Mouse (Mus musculus) adrenal gland, postnatal 4 days (tissue): ENCODE measurements around the gene Ascl2. TPM values are rescaled to one million over a fixed set of nuclear protein-coding genes. Genes with fewer than 3 reads are reported as not detected.
A peak's percentile ranks its signal among the peaks of the same experiment; 100 is the strongest.

Experiments
- DNase-seq, 2 experiments: peaks; one replicate each; pipeline ENCODE4 v3.0.0; 2021 to 2022; ENCODE audit warnings: low spot score in 2 of 2, mixed read lengths in 2 of 2
- total RNA-seq, 2 experiments: library from RNA; stranded (reverse); gene quantifications; 2 replicates each; pipeline ENCODE4 v1.2.3; 2021

The Ascl2 gene
- total RNA-seq, 2 experiments from 2014 or later, result 0.36 to 0.96 TPM

- peak; percentile 70 to 78 for DNase-seq
Observed at GRCm38 (mm10) chr7:142918641-142919628, 50.1 kb downstream of the Ascl2 start.

GRCm38 (mm10) chr7:142917659-142918058 is 51.4 kb downstream of the Ascl2 start:
- no peak for DNase-seq

Other genes starting within 250 kb of the Ascl2 start
- 1,000 to 10,000 TPM in 1 of 2 experiments, under 1 TPM in 1; 0.79 to 1,084 TPM for gene Ins2, start 225.9 kb downstream of the Ascl2 start, total RNA-seq
- gene Th, start 38.1 kb downstream of the Ascl2 start, total RNA-seq, result 100 to 1,000 TPM; 528 to 536 TPM
- gene Tspan32, start 35.8 kb upstream of the Ascl2 start, total RNA-seq, result 1 to 10 TPM; 1.5 to 2.6 TPM
- 100 to 1,000 TPM; 659 to 670 TPM for gene Cd81, start 83.5 kb upstream of the Ascl2 start, total RNA-seq
- 10 to 100 TPM; 40.1 to 42.4 TPM for gene Tssc4, start 100.0 kb upstream of the Ascl2 start, total RNA-seq
- 1 to 10 TPM; 5.2 to 6.0 TPM for gene Trpm5, start 125.4 kb upstream of the Ascl2 start, total RNA-seq
- 1 to 10 TPM; 3.4 to 5.6 TPM for gene Kcnq1, start 137.1 kb upstream of the Ascl2 start, total RNA-seq